Mouse (Mus musculus): ENCODE results near the gene Polr1b.

GRCm38 (mm10) chr2:129112924-129113323 lies 12.1 kb downstream of the Polr1b start:
- TF ChIP-seq CTCF (IDR thresholded peaks at IDR 0.05; ENCODE audit: control insufficient read depth, insufficient read depth, low read length) (no peak), POLR2A (IDR thresholded peaks at IDR 0.05; ENCODE audit: borderline replicate concordance, control insufficient read depth, low read depth, low read length) (no peak)

Measured in bone marrow, adult 2 months (tissue).